Mouse (Mus musculus) adipocyte (in vitro differentiated cells): Measurements from ENCODE around the gene Mcoln3.

Experiments
- DNase-seq: peaks from one replicate; pipeline ENCODE4 v3.0.0-alpha.2; 2016; ENCODE audit warnings: low spot score

The Mcoln3 gene

GRCm38 (mm10) chr3:146134834-146135233 lies 17.6 kb downstream of the Mcoln3 start:
- peak; percentile 26 for DNase-seq

- no peak for DNase-seq
Measured at GRCm38 (mm10) chr3:146135417-146135816, 18.2 kb downstream of the Mcoln3 start.

DNA sequence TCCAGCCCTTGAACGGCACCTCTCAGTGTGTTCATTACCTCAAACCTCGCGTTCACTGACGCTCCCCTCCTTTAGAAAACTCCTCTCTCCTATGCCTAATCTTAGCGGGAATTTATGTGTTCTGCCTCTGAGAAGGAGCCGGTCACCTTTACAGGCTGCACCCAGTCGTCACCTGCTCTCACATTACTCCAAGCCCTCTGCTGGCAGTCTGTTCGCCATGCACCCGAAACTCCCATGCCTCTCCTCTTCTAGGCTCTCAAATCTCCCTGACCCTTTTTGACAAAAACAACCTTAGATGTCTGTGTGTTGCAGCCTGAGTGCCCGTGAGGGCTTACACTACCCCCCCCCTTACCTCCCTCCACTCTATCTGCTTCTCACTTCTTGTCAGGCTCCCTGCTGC lies 19.2 kb downstream of the Mcoln3 start:
- DNase-seq = no peak

- DNase-seq = no peak
Measured at GRCm38 (mm10) chr3:146140276-146140675, 23.0 kb downstream of the Mcoln3 start.

GRCm38 (mm10) chr3:146142523-146142922 lies 25.3 kb downstream of the Mcoln3 start:
- DNase-seq = no peak

- DNase-seq = no peak
Measured at GRCm38 (mm10) chr3:146145501-146145900, 28.3 kb downstream of the Mcoln3 start.

DNA sequence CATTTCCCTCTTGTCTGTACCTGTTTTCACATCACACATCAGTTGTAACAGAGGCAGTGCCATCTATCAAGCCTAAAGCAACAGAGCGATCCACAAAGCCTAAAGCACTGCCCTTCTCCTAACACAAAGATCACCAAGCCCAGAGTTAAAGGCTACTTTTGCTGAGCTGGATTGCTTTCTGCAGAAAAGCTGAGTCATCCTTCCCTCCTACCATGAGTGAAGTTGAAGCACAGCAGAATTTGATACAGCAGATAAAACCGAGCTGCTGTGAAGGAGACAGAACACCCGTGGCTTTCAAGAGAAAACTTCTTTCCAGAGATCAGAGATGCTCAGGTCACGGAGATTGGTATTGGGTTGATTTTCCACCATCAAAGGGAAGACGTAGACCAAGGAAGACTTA lies 28.9 kb downstream of the Mcoln3 start:
- no peak for DNase-seq

DNA sequence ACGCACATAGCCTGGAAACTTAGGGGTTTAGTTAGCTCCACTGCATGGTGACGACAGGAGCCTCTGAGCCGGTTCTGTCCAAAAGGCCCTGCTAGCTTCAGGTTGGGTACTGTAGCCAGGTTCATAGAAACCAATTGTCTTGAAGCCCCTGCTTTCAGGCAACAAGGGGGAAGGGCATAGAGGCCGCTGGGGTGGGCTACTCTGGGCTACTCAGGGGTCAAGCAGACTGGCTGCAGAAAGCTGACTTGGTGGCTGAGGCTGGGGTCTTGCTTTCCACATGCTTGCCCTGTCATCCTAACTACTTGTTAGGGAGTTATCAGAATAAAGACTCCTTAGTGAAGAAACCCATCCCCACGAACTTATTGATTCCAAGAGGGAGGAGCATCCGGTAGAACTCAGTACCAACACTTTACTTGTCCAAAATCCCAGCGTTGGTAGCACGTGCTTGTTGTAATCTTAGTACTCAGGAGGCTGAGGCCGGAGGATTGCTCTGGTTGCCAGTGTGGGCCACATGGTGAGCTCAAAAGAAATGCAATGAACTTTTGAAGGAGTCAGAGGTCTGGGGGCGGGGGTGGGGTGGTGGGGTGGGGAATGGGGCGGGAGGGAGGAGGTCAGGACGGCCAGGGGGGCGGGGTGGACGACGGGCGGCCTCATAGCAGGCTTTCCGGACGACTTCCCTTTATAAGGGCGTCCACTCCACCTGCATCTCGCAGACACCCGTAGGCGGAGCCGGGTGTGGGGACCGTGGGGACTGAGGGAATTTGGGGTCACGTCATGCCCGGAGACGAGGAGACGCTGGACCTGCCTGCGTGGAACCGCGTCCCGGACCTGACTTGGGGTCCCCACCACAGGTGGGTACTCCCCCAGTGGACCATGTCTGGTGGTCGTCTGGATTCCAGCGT lies 32.2 kb downstream of the Mcoln3 start, which contains the start of gene Mcoln2:
Mcoln2 (plus strand) TSS at position 678 of the 902 bp plus-strand sequence.
- DNase-seq = no peak

DNA sequence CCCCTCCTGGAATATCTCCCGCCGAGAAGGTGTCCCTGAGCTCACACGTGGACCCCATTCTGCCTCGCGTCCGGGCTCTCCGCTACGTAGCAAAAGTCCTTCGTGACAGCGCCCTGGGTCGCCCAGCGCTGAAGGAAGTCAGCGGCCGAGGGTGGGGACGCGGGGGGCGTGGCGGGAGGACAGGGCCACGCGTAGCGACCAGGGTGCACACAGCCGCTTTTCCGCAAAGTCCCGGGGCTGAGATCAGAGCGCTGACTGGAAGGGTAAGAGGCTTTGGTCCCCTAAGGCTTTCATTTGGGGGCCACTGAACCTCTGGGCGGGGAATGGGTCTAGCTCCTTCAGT lies 32.8 kb downstream of the Mcoln3 start:
- no peak for DNase-seq

DNA sequence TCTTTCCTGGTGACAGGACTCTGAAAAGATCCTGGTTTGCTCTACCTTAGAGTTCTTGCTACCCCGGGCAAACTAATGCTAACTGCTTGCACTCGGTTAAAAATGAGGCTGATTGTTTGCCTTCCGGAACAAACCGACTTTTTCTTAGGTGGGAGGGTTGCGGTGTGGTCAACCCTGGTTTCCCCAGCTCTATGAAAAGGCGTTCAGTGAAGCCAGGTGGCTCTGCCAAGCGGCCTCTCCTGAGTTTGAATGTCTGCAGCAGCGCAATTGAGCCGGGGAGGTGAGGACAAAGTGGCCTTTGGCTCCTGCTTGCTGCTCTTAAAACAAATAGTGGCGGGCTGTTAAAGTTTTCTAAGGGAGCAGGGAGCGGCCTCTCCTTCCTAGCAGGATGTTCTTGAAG lies 33.3 kb downstream of the Mcoln3 start:
- no peak for DNase-seq

GRCm38 (mm10) chr3:146151328-146151727 lies 34.1 kb downstream of the Mcoln3 start:
- DNase-seq = no peak

GRCm38 (mm10) chr3:146151755-146152154 lies 34.5 kb downstream of the Mcoln3 start:
- no peak for DNase-seq

GRCm38 (mm10) chr3:146152348-146152747 lies 35.1 kb downstream of the Mcoln3 start:
- DNase-seq = no peak

- DNase-seq = no peak
Measured at GRCm38 (mm10) chr3:146152913-146153312, 35.7 kb downstream of the Mcoln3 start.

GRCm38 (mm10) chr3:146153862-146154611 lies 36.8 kb downstream of the Mcoln3 start:
- DNase-seq = peak; percentile 79

GRCm38 (mm10) chr3:146155628-146156576 lies 38.7 kb downstream of the Mcoln3 start:
- DNase-seq = no peak

DNA sequence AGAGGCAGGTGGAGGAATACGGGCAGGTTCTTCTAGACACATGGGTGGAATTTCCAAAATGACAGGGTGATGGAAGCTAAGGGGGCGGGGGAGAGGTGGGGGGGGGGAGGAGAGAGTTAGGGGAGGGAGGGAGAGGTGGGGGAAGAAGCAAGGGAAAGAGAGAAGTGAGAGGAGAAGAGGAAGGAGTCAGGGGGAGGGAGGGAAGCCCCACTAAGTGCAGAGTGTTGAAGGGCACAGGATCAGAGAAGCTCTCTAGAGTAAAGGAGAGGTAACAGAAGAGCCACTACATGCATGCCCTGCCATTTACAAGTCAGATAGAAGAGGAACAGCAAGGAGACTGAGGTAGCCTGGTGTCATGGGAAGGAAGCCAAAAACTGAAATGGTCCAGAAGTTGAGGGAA lies 39.6 kb downstream of the Mcoln3 start:
- no peak for DNase-seq

DNA sequence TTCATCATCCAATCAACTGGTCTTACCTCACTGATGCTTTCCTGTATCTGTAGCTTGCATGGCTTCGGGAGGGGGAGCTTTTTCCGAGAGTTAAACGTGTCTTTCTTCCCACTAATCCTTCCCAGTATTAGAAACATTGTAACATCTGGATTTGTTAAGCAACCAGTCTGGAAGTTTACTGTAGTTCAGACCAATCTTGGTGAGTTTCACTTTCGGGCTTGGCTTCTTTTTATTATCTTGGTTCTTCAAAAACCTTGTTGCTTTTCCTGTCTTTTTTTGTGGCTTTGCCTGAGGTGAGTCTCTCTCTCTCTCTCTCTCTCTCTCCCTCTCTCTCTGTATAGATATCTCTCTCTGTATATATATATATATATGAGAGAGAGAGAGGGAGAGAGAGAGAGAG lies 40.8 kb downstream of the Mcoln3 start:
- DNase-seq = peak; percentile 69

GRCm38 (mm10) chr3:146159360-146159759 lies 42.1 kb downstream of the Mcoln3 start:
- no peak for DNase-seq

DNA sequence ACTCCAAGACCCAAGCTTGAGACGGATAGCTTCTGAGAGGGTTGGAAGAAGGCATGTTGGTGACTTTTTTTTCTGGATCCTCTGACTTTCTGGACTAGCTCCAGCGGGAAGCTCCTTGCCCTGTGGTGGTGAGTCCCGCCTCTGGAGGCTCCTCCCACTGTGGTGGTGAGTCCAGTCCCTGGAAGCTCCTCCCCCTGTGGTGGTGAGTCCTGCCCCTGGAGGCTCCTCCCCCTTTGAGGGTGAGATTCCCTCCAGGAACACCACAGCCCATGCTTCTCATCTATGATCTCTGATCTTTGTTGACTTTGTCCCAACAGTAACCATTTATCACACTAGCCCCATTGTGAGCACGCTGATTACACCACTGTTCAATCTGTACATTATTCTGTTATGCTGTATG lies 44.9 kb downstream of the Mcoln3 start:
- peak; percentile 12 for DNase-seq

- DNase-seq = no peak
Measured at GRCm38 (mm10) chr3:146169356-146169755, 52.1 kb downstream of the Mcoln3 start.

- no peak for DNase-seq
Measured at GRCm38 (mm10) chr3:146173030-146173429, 55.8 kb downstream of the Mcoln3 start.
